Mouse (Mus musculus): ENCODE data around the gene Fhit.

The Fhit gene

DNA sequence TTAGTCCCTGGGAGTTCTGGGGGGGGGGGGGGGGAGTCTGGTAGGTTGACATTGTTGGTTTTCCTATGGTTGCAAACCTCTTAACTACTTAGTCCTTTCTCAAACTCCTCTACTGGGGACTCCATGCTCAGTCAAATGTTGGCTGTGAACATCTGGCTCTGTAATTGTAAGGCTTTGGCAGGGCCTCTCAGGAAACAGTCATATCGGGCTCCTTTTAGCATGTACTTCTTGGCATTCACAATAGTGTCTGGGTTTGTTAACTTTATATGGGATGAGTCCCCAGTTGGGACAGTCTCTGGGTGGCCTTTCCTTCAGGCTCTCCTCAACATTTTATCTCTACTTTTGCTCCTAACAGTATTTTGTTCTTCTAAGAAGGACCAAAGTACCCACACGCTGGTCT is 1065.6 kb downstream of the Fhit start:
- no peak for DNase-seq

DNA sequence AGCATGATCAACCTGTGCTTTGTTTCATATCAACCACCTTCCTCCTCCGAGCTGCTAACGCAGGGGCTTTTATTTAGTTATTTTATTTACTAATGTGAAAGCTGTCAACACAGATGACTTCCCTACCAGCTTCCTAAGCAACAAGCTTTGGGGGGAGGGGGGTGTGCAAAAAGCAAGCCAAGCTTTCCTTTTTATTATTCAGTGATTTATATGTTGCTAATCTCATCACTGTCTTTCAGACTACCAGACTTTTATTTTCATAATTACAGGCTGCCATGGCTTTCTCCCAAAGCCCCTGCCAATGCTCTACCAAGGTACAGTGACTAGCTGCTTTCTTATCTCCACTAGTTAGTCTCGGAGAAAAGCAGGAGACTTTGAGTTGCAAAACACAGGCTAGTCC is 1082.8 kb downstream of the Fhit start:
- DNase-seq, result no peak

DNA sequence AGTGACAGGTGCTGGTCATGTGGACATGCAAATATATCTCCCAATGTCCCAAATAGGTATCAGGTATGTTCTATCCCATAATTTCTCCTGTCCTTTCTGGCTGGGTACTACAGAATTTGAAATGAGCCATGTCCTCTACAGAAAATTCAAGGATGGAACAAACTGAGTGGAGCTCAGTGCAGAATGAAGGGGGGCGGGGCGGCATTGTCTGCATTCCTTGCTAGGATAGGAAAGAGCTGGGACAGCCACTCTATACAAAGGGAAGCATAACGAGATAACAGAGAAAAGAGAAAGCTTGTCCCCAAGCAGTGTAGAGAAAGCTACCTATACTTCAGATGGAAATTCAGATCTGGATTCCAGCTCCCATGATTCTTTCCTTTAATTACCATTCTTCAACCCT is 1111.9 kb downstream of the Fhit start:
- DNase-seq, result no peak

DNA sequence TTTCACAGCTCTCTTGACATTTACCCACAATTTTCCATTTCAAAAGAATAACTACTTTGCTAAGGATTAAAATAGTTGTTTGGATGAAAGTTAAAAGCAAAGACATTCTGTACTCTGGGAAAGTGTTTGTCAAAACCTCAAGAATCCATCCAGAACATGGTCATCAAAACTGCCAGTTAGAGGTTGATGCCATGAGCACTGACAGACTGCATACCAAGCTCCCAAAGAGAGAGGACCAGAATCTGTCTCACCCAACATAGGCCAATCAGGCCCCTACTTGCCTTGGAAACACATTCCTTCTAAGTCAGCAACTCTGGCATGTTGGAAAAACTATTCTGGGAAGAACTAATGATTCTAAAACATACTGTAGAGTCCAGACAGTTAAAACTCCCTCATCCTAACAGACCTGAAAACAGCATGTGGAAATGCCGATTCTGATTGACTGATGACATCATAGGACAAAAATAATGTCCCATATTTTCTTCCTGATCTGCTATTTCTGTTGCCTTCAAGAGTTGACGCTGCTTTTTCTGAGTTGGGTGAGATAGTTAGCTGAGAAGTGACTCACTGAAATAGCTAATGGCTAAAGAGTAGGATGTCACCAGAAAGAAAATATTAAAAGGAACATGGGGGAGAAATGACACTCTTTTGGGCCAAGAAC is 1114.6 kb downstream of the Fhit start:
- DNase-seq, result no peak

DNA sequence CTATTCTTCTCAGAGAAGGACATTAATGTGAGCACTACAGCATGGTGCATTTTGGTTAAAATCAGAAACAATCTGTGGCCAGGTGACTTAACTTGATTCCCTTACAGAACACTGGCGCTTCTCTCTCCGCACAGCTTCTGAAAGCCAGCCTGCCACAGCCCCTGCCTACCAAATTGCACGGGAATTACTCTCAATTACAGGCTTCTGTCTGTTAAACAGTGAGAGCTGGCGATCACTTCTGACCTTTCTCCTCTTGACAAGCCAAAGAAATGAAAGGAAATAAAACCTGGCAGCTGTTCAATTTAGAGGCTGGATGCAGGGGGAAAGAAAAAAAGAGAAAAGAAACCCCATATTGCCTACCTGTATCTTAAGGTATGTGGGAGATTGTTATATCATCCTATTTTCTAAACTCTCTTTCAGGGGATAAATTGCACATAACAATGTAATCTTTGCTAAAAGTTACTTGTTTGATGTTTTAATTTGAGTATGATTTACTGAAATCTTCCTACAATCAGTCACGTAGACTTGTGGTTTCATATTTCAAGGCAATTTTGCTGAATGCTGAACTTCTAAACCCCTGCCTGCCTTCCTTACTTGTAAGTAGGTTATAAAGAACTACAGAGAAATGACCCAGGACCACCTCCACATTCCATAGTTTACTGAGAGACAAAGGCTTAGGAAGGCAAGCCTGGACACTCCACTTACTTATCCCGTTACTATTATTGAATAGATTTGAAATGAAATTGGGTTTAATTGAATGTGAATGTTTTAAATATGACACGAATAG is 1115.3 kb downstream of the Fhit start:
- DNase-seq, result no peak

DNA sequence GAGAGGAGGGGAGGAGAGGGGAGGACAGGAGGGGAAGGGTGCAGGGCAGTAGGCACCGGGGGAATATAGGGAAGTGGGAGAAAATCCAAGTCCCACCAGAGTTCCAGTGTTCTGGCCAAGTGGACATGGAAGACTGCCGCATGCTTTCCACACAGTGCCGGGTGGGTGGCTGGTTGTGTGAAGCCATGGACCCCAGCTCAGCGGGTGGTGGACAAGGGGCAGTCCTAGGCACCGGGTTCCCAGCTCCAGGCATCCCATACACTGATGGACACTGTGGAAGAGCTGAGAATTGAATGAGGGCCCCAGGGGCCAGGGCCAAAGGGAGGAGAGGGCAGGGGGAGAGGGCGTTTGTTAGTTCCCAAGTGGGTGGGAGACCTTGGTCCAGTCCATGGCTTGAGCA is 1123.8 kb downstream of the Fhit start:
- DNase-seq, result no peak

DNA sequence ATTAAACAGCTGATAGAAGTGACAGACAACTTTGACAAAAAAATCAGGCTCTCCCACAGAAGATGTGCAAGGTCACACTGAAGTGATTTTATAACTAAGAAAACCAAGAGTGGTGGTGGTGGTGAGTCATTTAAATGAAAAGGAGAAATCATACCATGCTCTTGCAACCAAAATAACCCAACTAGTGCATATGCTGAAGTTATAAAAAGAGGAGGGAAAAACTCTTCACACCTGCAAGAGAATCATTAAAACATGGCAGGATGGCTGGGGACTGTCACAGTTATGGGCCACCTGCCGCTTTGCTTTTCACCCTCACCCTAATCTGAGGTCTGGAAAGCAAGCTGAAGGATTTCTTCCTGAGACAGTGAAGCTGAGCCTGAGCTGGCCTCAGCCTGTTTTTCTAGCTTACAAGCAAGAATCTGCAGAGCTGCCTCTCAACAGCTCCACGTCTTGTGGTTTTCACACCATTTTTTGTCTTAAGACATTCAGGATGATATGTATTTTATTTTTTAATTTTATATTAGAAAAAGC is 1125.1 kb downstream of the Fhit start:
- DNase-seq, result no peak

DNA sequence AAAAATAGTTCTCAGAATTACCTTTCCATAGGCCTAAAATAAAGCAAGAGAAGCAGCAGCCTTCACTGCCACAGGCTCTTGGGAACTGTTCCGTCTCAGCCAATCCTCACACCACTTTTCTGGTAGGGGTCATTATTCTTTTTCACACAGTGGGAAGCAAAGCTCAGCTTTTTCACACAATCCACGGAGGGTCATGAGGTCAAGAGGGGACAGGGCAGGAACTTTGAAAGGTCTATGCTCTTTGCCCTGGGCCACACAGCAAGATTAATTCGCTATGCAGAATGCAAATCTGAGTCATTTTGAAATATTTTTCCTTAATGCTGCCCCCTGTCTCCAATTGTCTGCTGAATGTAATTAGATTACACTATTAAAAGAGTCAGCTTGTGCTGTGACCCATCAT is 1126.2 kb downstream of the Fhit start:
- no peak for DNase-seq

DNA sequence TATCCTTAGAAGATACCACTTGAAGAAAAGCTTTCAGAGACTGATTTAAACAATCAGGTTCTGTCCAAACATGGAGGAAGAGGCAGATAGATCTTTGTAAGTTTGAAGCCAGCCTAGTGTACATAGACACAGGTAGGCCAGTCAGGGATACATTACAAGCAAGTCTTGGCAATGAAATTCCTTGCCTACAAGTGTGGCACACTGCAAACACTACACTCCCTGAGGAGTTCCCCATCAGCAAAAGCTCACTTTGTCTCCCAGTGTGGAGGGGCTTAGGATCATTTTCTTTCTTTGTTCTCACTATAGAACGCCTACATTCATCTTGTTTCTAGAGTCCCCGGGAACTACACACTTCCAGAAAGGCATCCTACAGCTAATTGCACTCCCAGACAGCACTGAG is 1126.6 kb downstream of the Fhit start:
- no peak for DNase-seq

DNA sequence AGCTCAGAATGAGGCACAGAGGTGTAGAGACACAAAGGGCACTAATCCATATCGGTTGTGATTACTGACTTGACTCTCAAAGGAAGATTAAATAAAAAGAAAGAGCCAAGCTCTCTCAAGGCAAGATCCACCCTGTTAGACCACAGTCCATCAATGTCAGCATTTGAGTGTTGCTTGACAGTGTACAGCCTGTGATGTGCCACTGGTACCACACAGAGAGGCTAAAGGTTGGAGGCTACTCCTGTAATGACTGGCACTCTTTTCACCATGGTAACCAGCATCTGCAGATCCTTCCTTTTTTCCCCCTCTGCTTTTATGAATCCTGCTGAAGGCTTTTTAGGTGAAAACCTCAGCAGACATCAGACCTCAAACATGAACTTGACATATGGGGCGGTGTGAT is 1138.5 kb downstream of the Fhit start:
- DNase-seq, result no peak

DNA sequence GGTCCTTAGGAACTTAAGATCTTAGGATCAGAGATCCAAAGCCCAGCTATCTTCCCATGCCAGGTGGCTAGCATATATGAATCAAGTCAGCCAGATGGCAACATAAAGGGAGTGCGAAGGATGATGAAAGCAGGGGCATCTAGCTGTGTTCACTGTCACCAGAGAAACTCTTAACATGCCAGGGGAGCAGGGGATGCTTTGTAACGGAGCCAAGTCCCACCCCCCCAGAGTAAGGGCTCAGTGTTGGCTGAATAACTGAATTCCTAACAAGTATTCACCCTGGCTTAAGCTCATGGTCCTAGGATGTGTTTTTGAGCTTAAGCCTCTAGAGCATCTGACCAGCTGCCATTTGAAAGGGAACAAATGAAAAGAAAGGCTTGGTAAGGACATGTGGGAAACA is 1139.5 kb downstream of the Fhit start:
- DNase-seq, result no peak

DNA sequence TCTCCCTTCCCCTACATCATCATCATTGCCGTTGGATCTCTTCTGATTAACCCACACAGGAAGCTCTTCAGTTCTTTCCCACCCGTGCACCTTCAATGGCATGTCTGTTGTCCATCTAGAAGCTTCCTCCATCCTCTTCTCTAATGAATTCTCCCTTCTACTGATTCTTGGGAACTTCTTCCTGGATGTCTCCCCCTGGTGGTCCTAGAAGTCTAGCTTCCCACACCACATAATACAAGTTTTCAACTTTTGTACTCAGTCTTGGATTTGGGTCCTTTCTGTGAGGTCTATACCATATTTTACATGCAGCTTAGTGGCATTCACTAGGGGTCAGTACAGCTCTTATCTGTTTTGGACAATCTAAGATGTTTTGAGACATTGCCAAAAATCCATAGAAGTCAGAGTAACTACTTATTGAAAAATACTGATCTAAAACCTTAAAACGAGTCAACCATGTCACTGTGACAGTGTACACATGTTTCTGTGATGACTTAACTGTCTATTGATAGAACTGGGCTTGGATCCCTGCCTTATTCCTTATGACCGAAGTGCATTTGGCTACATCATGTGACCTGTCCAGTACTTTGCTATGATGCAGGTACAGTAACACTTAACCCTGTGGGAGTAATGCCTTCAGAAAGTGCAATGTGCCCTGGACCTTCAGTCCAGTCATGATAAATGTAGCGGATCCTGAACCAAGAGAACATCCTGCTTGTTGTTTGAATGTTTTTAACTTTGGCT is 1141.3 kb downstream of the Fhit start:
- no peak for DNase-seq

DNA sequence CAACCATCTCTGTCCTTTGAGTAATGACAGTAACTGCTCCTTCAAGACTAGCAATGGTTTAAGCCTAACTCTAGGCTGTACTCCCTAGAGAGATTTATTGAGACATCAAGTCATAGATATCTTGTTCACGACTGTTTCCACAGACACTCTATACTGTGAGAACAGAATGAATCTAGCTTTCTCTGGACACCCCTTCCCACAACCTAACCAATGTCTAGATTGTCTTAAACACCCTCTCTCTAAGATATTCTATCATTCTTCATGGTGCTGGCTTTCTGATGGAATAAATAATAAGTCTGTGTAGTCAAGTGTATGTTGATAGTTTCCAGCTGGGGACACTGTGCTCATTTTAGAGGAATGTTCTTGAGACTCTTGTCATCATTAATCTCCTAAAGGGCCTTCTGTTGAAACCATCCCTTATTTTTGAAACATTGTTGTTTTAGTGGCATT is 1148.0 kb downstream of the Fhit start:
- no peak for DNase-seq

DNA sequence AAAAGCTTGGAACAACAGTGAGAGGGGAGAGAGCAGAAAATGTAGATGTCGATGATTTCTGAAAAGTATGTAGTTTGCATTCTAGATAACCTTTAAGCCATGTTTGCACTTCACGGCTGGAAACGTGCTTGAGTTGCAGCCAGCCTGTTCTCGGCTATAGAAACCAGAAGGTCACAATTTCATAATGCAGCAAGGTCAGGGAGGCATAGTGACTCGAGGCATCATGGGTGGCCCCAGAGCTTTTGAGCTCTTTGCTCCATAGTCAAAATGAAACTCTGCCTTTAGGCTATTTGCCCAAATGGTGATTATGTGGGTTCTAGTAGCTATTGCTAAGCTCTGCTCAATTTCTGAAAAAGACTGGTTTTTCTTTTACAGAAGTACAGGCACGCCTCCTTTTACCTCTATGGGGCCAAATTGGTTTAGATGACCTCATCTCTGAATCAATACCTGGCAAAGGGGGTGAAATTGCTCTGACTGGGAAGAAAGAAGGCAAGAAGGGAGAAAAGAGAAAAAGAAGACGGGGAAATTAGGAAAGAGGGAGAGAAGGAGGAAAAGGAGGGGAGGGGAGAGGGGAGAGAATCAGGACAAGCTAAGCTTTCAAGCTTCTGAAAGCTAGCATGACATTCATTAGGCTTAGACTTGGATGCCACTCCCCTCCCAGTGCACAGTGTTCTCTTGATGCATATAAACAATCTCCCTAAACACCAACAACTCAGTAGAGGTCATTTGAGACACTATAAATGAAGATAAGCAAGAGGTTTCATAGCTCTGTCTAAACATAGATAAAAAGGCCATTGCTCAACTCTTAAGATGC is 1148.6 kb downstream of the Fhit start:
- DNase-seq, result no peak

DNA sequence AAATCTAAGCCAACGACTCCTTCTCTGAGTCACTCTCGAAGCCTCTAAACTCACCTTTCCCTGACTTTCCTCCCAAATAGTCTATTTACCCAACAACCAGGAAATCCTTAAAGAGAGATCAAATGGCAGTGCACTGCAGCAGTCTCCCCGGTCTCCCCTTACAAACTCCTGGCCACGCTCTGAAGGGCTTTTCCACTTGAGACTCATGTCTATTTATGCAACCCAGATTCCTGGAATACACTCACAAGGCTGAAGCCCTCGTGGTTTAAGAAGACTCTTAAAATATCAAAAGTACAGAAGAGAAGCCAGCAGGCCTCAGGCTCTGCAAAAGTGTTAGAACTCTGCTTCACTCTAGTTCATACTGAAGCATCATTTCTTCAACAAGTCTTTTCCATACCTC is 1155.6 kb downstream of the Fhit start:
- no peak for DNase-seq

DNA sequence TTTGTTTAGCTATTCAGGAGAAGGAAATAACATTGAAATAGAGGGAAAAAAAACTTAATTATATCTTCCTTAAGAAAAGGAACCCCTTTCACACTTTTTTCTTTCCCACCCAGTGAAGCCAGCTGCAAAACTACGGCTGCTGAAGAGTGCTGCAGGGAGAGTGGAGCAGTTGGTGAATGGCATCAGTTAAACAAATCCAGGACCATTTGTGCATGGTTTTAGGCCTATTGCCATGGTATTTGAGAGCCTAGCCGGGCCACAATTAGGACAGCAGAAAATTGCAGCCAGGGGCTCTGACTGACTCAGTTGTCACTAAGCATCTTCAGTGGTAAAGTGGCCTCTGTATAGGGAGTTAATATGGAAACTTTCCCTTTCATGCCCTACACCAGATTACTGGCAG is 1158.0 kb downstream of the Fhit start:
- no peak for DNase-seq

DNA sequence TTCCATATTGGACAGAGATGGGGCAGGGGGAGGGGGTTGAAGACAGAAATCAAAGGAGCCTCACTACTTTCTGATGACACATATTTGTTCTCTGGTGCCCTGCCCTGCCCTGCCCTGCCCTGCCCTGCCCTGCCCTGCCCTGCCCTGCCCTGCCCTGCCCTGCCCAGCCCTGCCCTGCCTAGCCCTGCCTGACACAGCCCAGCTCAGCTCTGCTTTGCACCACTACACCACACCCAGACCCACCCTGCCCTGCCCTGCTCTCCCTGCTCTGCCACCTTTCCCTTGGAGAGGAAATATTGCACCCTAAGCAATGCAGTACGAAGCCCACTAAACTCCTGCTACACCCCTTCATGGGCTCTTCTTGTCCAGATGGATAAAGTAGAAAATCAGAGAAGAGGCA is 1171.2 kb downstream of the Fhit start:
- no peak for DNase-seq

DNA sequence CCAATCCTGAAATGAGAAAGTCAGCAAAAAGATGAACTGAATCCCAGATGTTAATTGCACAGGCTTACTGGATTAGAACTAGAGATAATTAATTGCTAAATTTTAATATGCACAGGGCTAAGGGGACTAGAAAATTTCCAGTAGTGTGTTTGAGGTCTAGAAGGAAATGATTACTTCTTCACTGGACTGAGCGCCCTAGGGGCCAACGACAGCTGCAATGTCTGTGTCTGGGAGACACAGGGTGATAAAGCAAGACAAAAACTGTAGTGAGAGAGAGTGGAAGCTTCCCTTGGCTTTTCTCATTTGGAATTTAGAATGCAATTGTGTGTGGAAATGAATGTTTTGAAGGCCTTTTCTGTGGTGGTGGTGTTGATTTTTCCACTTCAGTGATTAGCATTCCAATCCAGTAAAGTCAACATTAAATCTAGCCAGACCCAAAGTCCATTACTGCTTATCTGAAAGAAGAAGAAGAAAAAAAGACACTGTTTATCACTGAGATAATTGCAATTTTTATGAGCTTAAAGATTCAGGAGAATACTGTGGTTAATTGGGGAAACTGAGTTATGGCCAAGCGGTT is 1184.8 kb downstream of the Fhit start:
- no peak for DNase-seq

DNA sequence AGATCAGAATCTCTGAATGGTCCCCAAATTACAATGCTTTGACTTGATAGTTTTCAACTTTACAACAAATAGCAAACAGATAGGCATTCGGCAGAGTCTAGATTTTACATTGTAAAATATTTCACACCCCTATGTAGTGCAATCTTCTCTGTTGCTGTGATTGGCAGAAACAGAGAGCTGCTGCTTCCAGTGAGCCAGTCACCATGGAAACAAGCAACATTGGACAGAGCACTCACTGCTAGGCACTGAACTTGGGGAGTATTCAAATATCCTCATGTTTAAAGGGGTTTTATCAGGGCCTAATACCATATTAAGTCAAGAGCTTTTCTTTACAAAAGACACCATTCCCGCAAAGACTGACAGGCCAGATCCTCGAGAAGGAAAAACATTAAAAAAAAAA is 1187.4 kb downstream of the Fhit start:
- no peak for DNase-seq

DNA sequence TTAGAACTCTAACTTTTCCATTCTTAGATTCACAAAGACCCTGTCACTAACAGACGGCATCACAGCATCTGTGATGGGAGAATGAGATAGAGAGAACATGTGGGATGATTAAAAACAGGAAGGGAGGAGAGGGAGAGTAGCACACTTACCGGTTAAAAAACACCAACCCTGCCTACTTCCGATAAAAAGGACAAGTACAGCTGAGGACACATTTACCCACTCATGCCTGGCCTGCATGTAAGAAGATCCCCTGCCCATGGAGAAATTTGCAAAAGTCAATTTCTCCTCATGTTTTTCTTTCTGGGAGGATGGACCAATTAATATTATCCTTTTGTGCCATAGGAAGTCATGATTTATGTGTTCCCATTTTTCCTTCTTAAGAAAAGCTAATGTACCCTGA is 1198.0 kb downstream of the Fhit start:
- DNase-seq, result no peak

DNA sequence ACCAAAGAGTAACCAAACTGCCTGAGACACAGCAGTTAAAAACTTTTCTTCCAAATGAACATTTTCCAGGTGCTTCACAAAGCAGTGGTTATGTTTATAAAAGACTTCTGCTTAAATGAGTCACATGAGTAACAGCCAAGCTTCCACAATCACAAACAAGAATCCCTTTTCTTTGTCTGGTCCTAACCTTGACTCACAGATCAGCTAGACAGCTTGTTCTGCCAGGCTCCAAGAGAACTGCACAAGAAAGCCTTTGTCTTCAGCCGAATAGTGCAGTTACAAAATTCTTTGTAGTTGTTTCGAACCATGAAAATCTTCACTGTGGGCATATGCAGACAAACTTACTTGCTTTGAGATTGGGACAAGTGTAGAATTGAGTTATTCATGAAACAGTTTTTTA is 1201.4 kb downstream of the Fhit start:
- no peak for DNase-seq

DNA sequence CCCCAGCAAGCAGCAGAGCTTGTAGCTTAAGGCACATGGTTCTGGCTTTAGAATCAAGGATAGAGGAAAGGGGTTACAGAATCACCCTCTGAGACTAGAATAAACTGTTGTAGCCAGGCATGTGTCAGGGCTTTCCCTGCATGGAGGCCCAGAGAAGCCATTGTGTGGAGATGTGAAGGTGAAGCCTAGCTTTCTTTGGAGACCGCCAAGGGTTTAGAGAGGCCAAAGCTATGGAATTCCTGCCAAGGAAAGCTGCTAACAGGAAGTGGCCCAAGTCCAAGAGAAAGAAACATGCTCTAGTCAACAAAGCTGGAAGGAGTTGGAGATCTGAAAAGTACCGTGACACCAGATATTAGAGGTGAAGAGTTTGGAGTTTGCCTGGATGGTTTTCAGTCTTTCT is 1262.3 kb downstream of the Fhit start:
- no peak for DNase-seq

DNA sequence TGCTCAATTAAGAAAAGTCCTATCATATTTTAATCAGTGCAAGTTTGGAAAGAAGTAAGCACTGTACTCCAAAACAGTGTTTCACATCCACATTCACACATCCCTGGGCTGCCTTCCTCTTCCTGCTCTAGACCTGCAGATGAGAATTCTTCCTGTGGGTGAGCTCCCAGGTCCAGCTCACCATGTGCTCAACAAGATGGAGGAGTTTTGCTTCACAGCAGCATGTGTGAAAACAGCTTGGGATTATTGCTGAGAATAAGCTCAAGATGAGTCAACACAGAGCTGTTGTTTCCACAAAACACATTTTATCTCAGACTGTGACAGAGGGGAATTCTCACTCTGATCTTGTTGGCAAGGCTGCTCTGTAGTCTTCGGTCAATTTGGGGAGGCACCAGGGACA is 1265.3 kb downstream of the Fhit start:
- DNase-seq, result no peak

Measured in kidney, postnatal 25 days (tissue).